Mouse (Mus musculus) hindbrain, embryonic 11.5 days (tissue): ENCODE results near the gene Adam15. TPM values are rescaled to one million over a fixed set of nuclear protein-coding genes. Genes with fewer than 3 reads are reported as not detected.
A peak's percentile ranks its signal among the peaks of the same experiment; 100 is the strongest.

Experiments used
- ATAC-seq: fragments of 200-750 bp; cut with Nextera tagmentation; 2 replicates; pipeline ENCODE4 v1.8.0; 2017; ENCODE audit warnings: mild to moderate bottlenecking, moderate TSS enrichment, moderate library complexity; ENCODE audit not compliant: low FRiP score
- DNase-seq: peaks from one replicate; pipeline ENCODE4 v3.0.0-alpha.2; 2015; ENCODE audit warnings: low spot score
- H3K27ac ChIP-seq: fragments of 300-500 bp; sonication (generic); 2 replicates; pipeline ENCODE4 v1.5.1; 2014; ENCODE audit warnings: mild to moderate bottlenecking, low read depth, low read length
- H3K27me3 ChIP-seq: fragments of 300-500 bp; sonication (generic); 2 replicates; pipeline ENCODE4 v1.6.1; 2014; ENCODE audit warnings: mild to moderate bottlenecking, low read length, moderate library complexity, mixed read lengths; ENCODE audit not compliant: control insufficient read depth, insufficient read depth
- H3K36me3 ChIP-seq: fragments of 300-500 bp; sonication (generic); 2 replicates; pipeline ENCODE4 v1.6.1; 2014; ENCODE audit warnings: mild to moderate bottlenecking, low read length, moderate library complexity, mixed read lengths; ENCODE audit not compliant: control insufficient read depth, insufficient read depth
- H3K4me1 ChIP-seq: fragments of 300-500 bp; sonication (generic); replicated peaks from 2 replicates; pipeline ENCODE4 v1.6.1; 2014; ENCODE audit warnings: low read length, mixed read lengths; ENCODE audit not compliant: control insufficient read depth, insufficient read depth
- H3K4me2 ChIP-seq: fragments of 300-500 bp; sonication (generic); replicated peaks from 2 replicates; pipeline ENCODE4 v1.6.1; 2014; ENCODE audit warnings: mild to moderate bottlenecking, low read depth, low read length
- H3K4me3 ChIP-seq: fragments of 300-500 bp; sonication (generic); 2 replicates; pipeline ENCODE4 v1.5.1; 2014; ENCODE audit warnings: low read depth, low read length
- H3K9ac ChIP-seq: fragments of 300-500 bp; sonication (generic); 2 replicates; pipeline ENCODE4 v1.6.1; 2014; ENCODE audit warnings: low read depth, low read length
- H3K9me3 ChIP-seq: fragments of 300-500 bp; sonication (generic); 2 replicates; pipeline ENCODE4 v1.6.1; 2016; ENCODE audit warnings: low read length; ENCODE audit not compliant: control insufficient read depth
- WGBS: fragments of 180-500 bp; shearing (Covaris S2); extraction: QIAGEN DNeasy Blood & Tissue Kit; methylation state at CpG from one replicate; pipeline ENCODE4 v1.1.7; 2014; 5-methylcytosine and 5-hydroxymethylcytosine counted together
- polyA plus RNA-seq: library from polyadenylated mRNA; unstranded; fragments of >200 nt; fragmentation: Nextera tagmentation; extraction: Ambion mirVana; gene quantifications from 2 replicates; pipeline ENCODE4 v1.2.1, GENCODE M21; 2014

Adam15 gene
- polyA plus RNA-seq, 1 experiment from 2014 or later, result 17.8 TPM

- Histone ChIP-seq H3K27ac (no peak overlapping the region), H3K4me2 (no peak overlapping the region), H3K9me3 (no peaks in the 10 kb centered on the region), H3K4me1 (no peaks in the 10 kb centered on the region), H3K4me3 (no peak overlapping the region), H3K36me3 (no peaks in the 10 kb centered on the region), H3K27me3 (no peaks in the 10 kb centered on the region), H3K9ac (no peak overlapping the region)
- DNase-seq (no peak), ATAC-seq (no peak)
- 66% methylated on average over 8 of the region's 8 CpGs for WGBS
These were observed 44.1 kb downstream of the Adam15 start for GRCm38 (mm10) chr3:89305551-89306325.

- H3K9me3 ChIP-seq, result no peaks in the 10 kb centered on the region
- H3K4me3 ChIP-seq, result no peak overlapping the region
- DNase-seq (no peak), ATAC-seq (no peak)
- 70% methylated on average over 4 of the region's 4 CpGs for WGBS
- H3K27me3 ChIP-seq, result peaks cover 3% of the 10 kb centered on the region
- no peak overlapping the region for H3K4me2 ChIP-seq
- no peaks in the 10 kb centered on the region for H3K4me1 ChIP-seq
- no peaks in the 10 kb centered on the region for H3K36me3 ChIP-seq
- no peak overlapping the region for H3K9ac ChIP-seq
- H3K27ac ChIP-seq, result no peak overlapping the region
These were observed 44.7 kb downstream of the Adam15 start for GRCm38 (mm10) chr3:89305105-89305504.

- ATAC-seq (no peak), DNase-seq (no peak)
- H3K4me2 ChIP-seq, result no peak overlapping the region
- H3K9ac ChIP-seq, result no peak overlapping the region
- no peak overlapping the region for H3K4me3 ChIP-seq
- H3K27ac ChIP-seq, result no peak overlapping the region
- no peaks in the 10 kb centered on the region for H3K9me3 ChIP-seq
- H3K36me3 ChIP-seq, result no peaks in the 10 kb centered on the region
- peaks cover 6% of the 10 kb centered on the region for H3K27me3 ChIP-seq
- 0 out of 2 replicates have a peak, but pooled peaks cover 2% of the 10 kb centered on the region for H3K4me1 ChIP-seq
- 59% methylated on average over 6 of the region's 6 CpGs for WGBS
These were observed 45.4 kb downstream of the Adam15 start for GRCm38 (mm10) chr3:89304440-89304839.

- no peak for DNase-seq
- no peaks in the 10 kb centered on the region for H3K9me3 ChIP-seq
These were observed 49.3 kb downstream of the Adam15 start for GRCm38 (mm10) chr3:89300514-89300913.

GRCm38 (mm10) chr3:89300071-89300470, 49.7 kb downstream of the Adam15 start:
- Histone ChIP-seq H3K27me3 (peaks cover 6% of the 10 kb centered on the region), H3K27ac (no peak overlapping the region), H3K4me2 (no peak overlapping the region), H3K4me3 (no peak overlapping the region), H3K4me1 (0 out of 2 replicates have a peak, but pooled peaks cover 4% of the 10 kb centered on the region), H3K9ac (no peak overlapping the region), H3K9me3 (no peaks in the 10 kb centered on the region), H3K36me3 (no peaks in the 10 kb centered on the region)
- DNase-seq, result no peak
- no peak for ATAC-seq
- 63% methylated on average over 1 of the region's 1 CpGs for WGBS

More at GRCm38 (mm10) chr3:89300514-89300913, 49.3 kb downstream of the Adam15 start:
- no peak overlapping the region for H3K4me3 ChIP-seq
- H3K27ac ChIP-seq, result no peak overlapping the region
- no peak overlapping the region for H3K4me2 ChIP-seq
- no peak overlapping the region for H3K9ac ChIP-seq
- ATAC-seq, result no peak
- H3K27me3 ChIP-seq, result peaks cover 6% of the 10 kb centered on the region
- 68% methylated on average over 2 of the region's 2 CpGs for WGBS
- no peaks in the 10 kb centered on the region for H3K36me3 ChIP-seq
- 0 out of 2 replicates have a peak, but pooled peaks cover 4% of the 10 kb centered on the region for H3K4me1 ChIP-seq

GRCm38 (mm10) chr3:89299499-89299898, 50.3 kb downstream of the Adam15 start:
- Histone ChIP-seq H3K36me3 (no peaks in the 10 kb centered on the region), H3K4me1 (0 out of 2 replicates have a peak, but pooled peaks cover 4% of the 10 kb centered on the region), H3K4me2 (peak overlapping the region; percentile 20; the same call in 1 of the 2 replicates), H3K4me3 (no peak overlapping the region), H3K27ac (no peak overlapping the region), H3K9ac (no peak overlapping the region), H3K27me3 (peaks cover 6% of the 10 kb centered on the region), H3K9me3 (no peaks in the 10 kb centered on the region)
- ATAC-seq (no peak), DNase-seq (peak; percentile 59)
- WGBS, result 5% methylated on average over 14 of the region's 14 CpGs

GRCm38 (mm10) chr3:89298908-89299307, 50.9 kb downstream of the Adam15 start:
- ATAC-seq, result no peak
- Histone ChIP-seq H3K27ac (no peak overlapping the region), H3K4me2 (no peak overlapping the region), H3K27me3 (peaks cover 6% of the 10 kb centered on the region), H3K4me3 (no peak overlapping the region), H3K36me3 (no peaks in the 10 kb centered on the region), H3K9me3 (no peaks in the 10 kb centered on the region), H3K9ac (no peak overlapping the region), H3K4me1 (0 out of 2 replicates have a peak, but pooled peaks cover 4% of the 10 kb centered on the region)
- DNase-seq, result no peak
- 87% methylated on average over 6 of the region's 6 CpGs for WGBS

- H3K9me3 ChIP-seq, result no peaks in the 10 kb centered on the region
- 87% methylated on average over 11 of the region's 11 CpGs for WGBS
- 0 out of 2 replicates have a peak, but pooled peaks cover 4% of the 10 kb centered on the region for H3K4me1 ChIP-seq
These were observed 52.9 kb downstream of the Adam15 start for GRCm38 (mm10) chr3:89296761-89297396.

More at GRCm38 (mm10) chr3:89296761-89297396, 52.9 kb downstream of the Adam15 start:
- H3K27ac ChIP-seq, result no peak overlapping the region
- no peaks in the 10 kb centered on the region for H3K36me3 ChIP-seq
- peaks cover 6% of the 10 kb centered on the region for H3K27me3 ChIP-seq
- H3K4me3 ChIP-seq, result no peak overlapping the region
- DNase-seq (no peak), ATAC-seq (no peak)
- H3K9ac ChIP-seq, result no peak overlapping the region
- H3K4me2 ChIP-seq, result no peak overlapping the region
